Mouse (Mus musculus): ENCODE measurements around the gene Ifih1. TPM values are rescaled to one million over a fixed set of nuclear protein-coding genes. Genes with fewer than 3 reads are reported as not detected.

Gene Ifih1
- 0.61 and 0.90 TPM in 2 replicates for polyA plus RNA-seq (2016; fragmentation: Nextera tagmentation; extraction: Ambion mirVana)

DNA sequence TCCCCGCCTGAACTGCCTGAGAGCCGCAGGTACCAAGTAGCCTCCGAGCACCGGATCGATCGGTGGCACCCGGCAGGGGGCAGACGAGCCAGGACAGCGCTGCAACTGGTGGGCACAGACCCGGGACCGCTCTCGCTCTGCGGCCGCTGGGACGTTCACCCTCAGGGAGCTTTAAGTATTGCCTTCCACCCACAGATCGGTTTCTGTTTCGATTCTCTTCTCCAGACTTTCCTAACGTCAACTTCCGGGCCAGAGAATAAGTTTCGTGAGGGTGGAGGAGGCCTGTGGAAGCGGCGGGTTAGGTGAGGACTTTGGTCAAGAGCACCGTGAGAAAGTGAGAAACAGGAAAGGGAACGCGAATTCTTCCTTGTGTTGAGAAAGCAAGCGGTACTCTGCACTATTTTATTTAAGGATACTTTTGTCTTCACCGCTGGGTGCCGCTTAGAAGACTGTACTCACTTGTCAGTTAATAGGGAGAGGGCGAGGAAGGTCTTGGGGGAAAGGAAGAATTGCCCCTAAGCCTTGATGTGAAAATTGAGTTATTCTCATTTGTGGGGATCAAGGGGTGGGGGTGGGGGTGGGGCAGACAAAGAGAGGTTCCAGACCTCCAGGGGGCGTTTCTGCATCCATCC lies at the start of gene Ifih1:
Gene Ifih1 (minus strand): TSS at position 242 of the 632 bp plus-strand sequence.
- WGBS, result under 1% methylated on average over 30 of the region's 30 CpGs
- Histone ChIP-seq H3K4me3 (peak within 1 kb of the TSS; percentile 61), H3K36me3 (no peaks in the 10 kb centered on the region), H3K27ac (peak within 1 kb of the TSS; percentile 83), H3K4me1 (replicated peaks) (peaks cover 19% of the 10 kb centered on the region), H3K9me3 (no peaks in the 10 kb centered on the region), H3K27me3 (ENCODE audit: insufficient read depth, poor library complexity, severe bottlenecking) (peaks cover 16% of the 10 kb centered on the region; the same call in 1 of the 2 replicates)
- peak; percentile 74 for DNase-seq (ENCODE audit: low spot score)

- Histone ChIP-seq H3K4me3 (no peak overlapping the region), H3K4me1 (replicated peaks) (peaks cover 4% of the 10 kb centered on the region; the same call in 1 of the 2 replicates), H3K9me3 (no peaks in the 10 kb centered on the region), H3K36me3 (no peaks in the 10 kb centered on the region), H3K27me3 (ENCODE audit: insufficient read depth, poor library complexity, severe bottlenecking) (no peaks in the 10 kb centered on the region), H3K27ac (no peak overlapping the region)
- DNase-seq (ENCODE audit: low spot score), result no peak
- 90% methylated on average over 6 of the region's 6 CpGs for WGBS
Measured at GRCm38 (mm10) chr2:62685934-62686333, 39.9 kb upstream of the Ifih1 start.

GRCm38 (mm10) chr2:62684989-62685595 lies 39.0 kb upstream of the Ifih1 start:
- Histone ChIP-seq H3K36me3 (no peaks in the 10 kb centered on the region), H3K4me1 (replicated peaks) (peaks cover 4% of the 10 kb centered on the region; the same call in 1 of the 2 replicates), H3K27ac (no peak overlapping the region), H3K27me3 (ENCODE audit: insufficient read depth, poor library complexity, severe bottlenecking) (no peaks in the 10 kb centered on the region), H3K4me3 (no peak overlapping the region), H3K9me3 (no peaks in the 10 kb centered on the region)
- DNase-seq (ENCODE audit: low spot score), result no peak
- WGBS, result 58% methylated on average over 3 of the region's 3 CpGs

- DNase-seq (ENCODE audit: low spot score), result no peak
- WGBS, result 83% methylated on average over 8 of the region's 8 CpGs
- Histone ChIP-seq H3K27ac (no peak overlapping the region), H3K4me1 (replicated peaks) (peaks cover 4% of the 10 kb centered on the region; the same call in 1 of the 2 replicates), H3K9me3 (no peaks in the 10 kb centered on the region), H3K36me3 (no peaks in the 10 kb centered on the region), H3K4me3 (no peak overlapping the region), H3K27me3 (ENCODE audit: insufficient read depth, poor library complexity, severe bottlenecking) (no peaks in the 10 kb centered on the region)
Measured at GRCm38 (mm10) chr2:62681667-62682066, 35.6 kb upstream of the Ifih1 start.

DNA sequence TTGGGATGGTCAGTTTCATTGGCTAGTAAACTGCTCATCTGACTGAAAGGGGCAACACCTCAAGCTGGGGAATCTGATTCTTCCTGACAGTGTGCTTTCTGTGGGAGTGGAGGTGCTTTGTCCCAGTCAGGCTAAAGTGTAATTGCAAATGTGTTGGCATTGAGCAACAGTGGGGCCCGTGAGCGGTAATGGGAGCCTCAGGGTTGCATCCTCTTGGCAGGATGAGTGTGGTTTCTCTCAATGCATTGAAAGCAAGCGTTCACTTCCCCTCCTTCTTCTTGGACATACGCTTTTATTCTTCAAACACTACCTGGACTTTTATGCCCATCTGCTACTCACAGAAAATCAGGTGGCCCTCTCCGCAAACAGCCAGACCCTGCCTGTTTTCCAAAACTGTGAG lies 26.7 kb upstream of the Ifih1 start:
- no peaks in the 10 kb centered on the region for H3K4me1 ChIP-seq (replicated peaks)
- no peaks in the 10 kb centered on the region for H3K27me3 ChIP-seq (ENCODE audit: insufficient read depth, poor library complexity, severe bottlenecking)
- WGBS, result 93% methylated on average over 5 of the region's 5 CpGs
- no peaks in the 10 kb centered on the region for H3K36me3 ChIP-seq
- no peaks in the 10 kb centered on the region for H3K9me3 ChIP-seq
- DNase-seq (ENCODE audit: low spot score), result no peak
- no peak overlapping the region for H3K27ac ChIP-seq
- H3K4me3 ChIP-seq, result no peak overlapping the region

DNA sequence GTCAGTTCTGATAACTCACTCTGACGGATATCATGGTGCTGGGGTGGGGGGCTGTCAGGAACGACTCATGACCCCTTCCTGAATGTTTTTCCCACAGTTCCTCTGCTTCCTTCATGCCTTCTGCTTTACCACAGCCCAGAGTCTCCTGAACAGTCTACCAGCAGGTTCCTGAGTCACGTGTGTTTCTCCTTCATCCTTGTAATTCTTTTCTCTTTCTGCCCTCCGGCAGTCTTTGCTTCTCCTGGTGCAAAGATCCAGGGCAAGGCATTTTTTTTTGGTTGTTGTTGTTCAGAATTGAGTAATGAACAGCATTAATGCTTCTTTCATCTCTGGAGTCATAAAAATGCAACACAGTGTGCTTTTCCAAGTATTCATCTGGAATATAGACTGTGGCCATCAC lies 24.7 kb upstream of the Ifih1 start:
- no peak overlapping the region for H3K27ac ChIP-seq
- no peaks in the 10 kb centered on the region for H3K27me3 ChIP-seq (ENCODE audit: insufficient read depth, poor library complexity, severe bottlenecking)
- no peaks in the 10 kb centered on the region for H3K36me3 ChIP-seq
- no peaks in the 10 kb centered on the region for H3K9me3 ChIP-seq
- no peak for DNase-seq (ENCODE audit: low spot score)
- no peaks in the 10 kb centered on the region for H3K4me1 ChIP-seq (replicated peaks)
- no peak overlapping the region for H3K4me3 ChIP-seq
- WGBS, result 78% methylated on average over 4 of the region's 4 CpGs

DNA sequence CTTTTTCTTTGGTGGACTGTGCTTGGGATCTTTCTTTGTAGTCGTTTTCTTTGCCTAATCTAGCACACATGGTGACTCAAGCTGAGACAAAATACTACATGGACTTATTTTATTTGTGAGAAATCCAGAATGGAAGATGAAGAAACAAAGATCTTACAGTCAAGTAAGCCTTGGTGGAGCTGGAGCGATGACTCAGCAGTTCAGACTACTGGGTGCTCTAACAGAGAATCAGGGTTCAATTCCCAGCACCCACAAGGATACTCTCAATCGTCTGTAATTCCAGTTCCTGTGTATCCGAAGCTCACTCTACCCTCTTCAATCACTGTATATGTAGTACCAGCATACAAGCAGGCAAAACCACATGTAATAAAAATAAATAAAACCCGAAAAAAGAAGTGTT lies 24.2 kb upstream of the Ifih1 start:
- 85% methylated on average over 5 of the region's 5 CpGs for WGBS
- no peak for DNase-seq (ENCODE audit: low spot score)
- no peaks in the 10 kb centered on the region for H3K4me1 ChIP-seq (replicated peaks)
- no peak overlapping the region for H3K4me3 ChIP-seq
- H3K27ac ChIP-seq, result no peak overlapping the region
- no peaks in the 10 kb centered on the region for H3K36me3 ChIP-seq
- 0 out of 2 replicates have a peak, but pooled peaks cover 4% of the 10 kb centered on the region for H3K27me3 ChIP-seq (ENCODE audit: insufficient read depth, poor library complexity, severe bottlenecking)
- H3K9me3 ChIP-seq, result no peaks in the 10 kb centered on the region

DNA sequence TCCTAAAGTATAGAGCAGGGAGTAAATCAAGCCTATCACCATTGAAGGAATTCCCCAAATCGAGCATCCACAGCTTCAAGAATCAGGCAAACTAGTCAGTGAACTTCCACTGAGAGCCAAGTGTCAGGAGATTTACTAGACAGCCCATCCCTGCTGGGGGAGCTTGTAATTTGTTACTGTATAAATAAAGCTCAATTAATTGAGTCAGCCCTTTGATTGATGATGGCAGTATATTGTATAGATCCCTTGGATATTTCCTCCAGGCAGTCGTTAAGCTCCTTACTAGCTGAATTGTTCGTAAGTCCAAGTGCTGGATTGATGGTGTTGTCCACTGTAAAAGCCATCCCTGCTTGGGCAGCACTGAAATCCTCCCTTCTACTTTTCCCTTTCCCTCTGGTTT lies 23.8 kb upstream of the Ifih1 start:
- H3K9me3 ChIP-seq, result no peaks in the 10 kb centered on the region
- 85% methylated on average over 3 of the region's 3 CpGs for WGBS
- no peak for DNase-seq (ENCODE audit: low spot score)
- H3K27ac ChIP-seq, result no peak overlapping the region
- no peaks in the 10 kb centered on the region for H3K36me3 ChIP-seq
- H3K4me1 ChIP-seq (replicated peaks), result no peaks in the 10 kb centered on the region
- H3K27me3 ChIP-seq (ENCODE audit: insufficient read depth, poor library complexity, severe bottlenecking), result peaks cover 8% of the 10 kb centered on the region
- no peak overlapping the region for H3K4me3 ChIP-seq

DNA sequence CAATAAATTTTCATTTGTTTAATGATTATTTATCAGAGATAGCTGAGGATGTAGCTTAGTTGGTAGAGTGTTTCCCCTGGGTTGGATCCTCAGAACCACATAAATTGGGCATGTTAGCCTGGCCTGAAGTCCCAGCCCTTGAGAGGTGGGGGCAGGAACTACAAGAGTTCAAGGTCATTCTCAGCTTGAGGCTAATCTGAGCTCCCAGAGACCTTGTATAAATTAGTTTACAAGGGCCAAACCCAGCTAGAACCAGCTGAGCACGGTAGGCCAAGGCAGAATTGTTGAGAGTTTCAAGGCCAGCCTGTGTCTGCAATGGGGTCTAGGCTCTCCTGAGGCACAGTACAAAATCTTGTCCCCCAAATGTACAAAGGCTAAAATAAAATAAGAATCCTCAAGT lies 19.5 kb upstream of the Ifih1 start:
- Histone ChIP-seq H3K36me3 (no peaks in the 10 kb centered on the region), H3K27ac (no peak overlapping the region), H3K9me3 (no peaks in the 10 kb centered on the region), H3K4me1 (replicated peaks) (peaks cover 7% of the 10 kb centered on the region; the same call in 1 of the 2 replicates), H3K4me3 (no peak overlapping the region), H3K27me3 (ENCODE audit: insufficient read depth, poor library complexity, severe bottlenecking) (peaks cover 15% of the 10 kb centered on the region)
- DNase-seq (ENCODE audit: low spot score), result no peak
- 50% methylated on average over 1 of the region's 1 CpGs for WGBS

DNA sequence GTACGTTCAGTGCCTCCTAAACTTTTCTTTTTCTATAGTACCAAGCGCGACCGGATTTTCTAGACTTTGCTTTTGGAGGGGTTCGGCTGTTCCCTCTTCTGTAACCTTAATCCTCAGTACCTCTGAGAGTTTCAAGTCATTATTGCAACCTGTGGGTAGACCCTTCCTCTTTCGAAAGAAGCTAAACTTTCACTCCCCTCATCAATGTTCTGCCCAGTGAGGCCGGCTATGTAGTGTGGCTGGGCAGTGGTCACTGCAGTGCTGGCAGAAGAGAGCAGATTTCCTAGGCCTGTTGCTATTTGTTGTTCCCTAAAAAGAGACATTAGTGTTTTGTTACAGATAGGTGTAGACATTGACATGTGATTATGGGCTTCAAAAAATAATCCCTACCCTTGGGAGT lies 18.8 kb upstream of the Ifih1 start:
- no peak for DNase-seq (ENCODE audit: low spot score)
- 67% methylated on average over 7 of the region's 7 CpGs for WGBS
- Histone ChIP-seq H3K27ac (no peak overlapping the region), H3K9me3 (no peaks in the 10 kb centered on the region), H3K36me3 (no peaks in the 10 kb centered on the region), H3K27me3 (ENCODE audit: insufficient read depth, poor library complexity, severe bottlenecking) (peaks cover 15% of the 10 kb centered on the region), H3K4me3 (peak overlapping the region; percentile 72), H3K4me1 (replicated peaks) (peaks cover 7% of the 10 kb centered on the region; the same call in 1 of the 2 replicates)

GRCm38 (mm10) chr2:62664135-62664670 lies 18.1 kb upstream of the Ifih1 start, which contains the start of gene Gca:
Gca (plus strand) TSS chr2:62664285.
- DNase-seq (ENCODE audit: low spot score), result peak; percentile 83
- peaks cover 15% of the 10 kb centered on the region for H3K27me3 ChIP-seq (ENCODE audit: insufficient read depth, poor library complexity, severe bottlenecking)
- under 1% methylated on average over 43 of the region's 43 CpGs for WGBS

DNA sequence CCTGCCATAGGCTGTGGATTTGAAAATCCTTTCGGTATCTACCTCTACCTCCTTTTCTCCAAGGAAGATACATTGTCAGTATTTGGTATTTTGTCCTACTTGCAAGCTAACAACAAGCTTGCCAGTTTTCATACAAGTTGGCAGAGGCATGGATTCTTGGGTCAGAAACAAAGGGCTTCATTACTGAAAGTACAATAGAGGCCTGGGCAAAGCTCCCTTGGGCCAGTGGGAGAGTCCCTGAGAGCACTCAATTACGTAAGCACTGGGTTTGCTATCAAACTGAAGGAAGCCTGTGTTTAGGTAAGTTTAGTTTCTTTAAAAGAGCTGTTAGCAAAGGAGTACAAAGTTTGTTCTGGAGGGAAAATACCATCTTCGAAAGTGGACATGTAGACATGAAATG lies 16.5 kb upstream of the Ifih1 start:
- DNase-seq (ENCODE audit: low spot score), result no peak
- 86% methylated on average over 3 of the region's 3 CpGs for WGBS
- H3K27ac ChIP-seq, result no peak overlapping the region

More at GRCm38 (mm10) chr2:62664135-62664670, 18.1 kb upstream of the Ifih1 start, which contains the start of gene Gca:
- Histone ChIP-seq H3K9me3 (no peaks in the 10 kb centered on the region), H3K36me3 (no peaks in the 10 kb centered on the region), H3K4me3 (peak within 1 kb of the TSS; percentile 72), H3K4me1 (replicated peaks) (peaks cover 7% of the 10 kb centered on the region; the same call in 1 of the 2 replicates), H3K27ac (peak within 1 kb of the TSS; percentile 71)

GRCm38 (mm10) chr2:62660565-62660964 lies 14.5 kb upstream of the Ifih1 start:
- WGBS, result 53% methylated on average over 6 of the region's 6 CpGs
- Histone ChIP-seq H3K9me3 (no peaks in the 10 kb centered on the region), H3K36me3 (no peaks in the 10 kb centered on the region), H3K4me1 (replicated peaks) (peaks cover 7% of the 10 kb centered on the region; the same call in 1 of the 2 replicates), H3K27me3 (ENCODE audit: insufficient read depth, poor library complexity, severe bottlenecking) (peaks cover 14% of the 10 kb centered on the region), H3K4me3 (no peak overlapping the region), H3K27ac (no peak overlapping the region)
- no peak for DNase-seq (ENCODE audit: low spot score)

More for the DNA sequence above, 16.5 kb upstream of the Ifih1 start:
- Histone ChIP-seq H3K9me3 (no peaks in the 10 kb centered on the region), H3K4me1 (replicated peaks) (peaks cover 7% of the 10 kb centered on the region; the same call in 1 of the 2 replicates), H3K4me3 (no peak overlapping the region), H3K36me3 (no peaks in the 10 kb centered on the region), H3K27me3 (ENCODE audit: insufficient read depth, poor library complexity, severe bottlenecking) (peaks cover 15% of the 10 kb centered on the region)

All from hindbrain, embryonic 10.5 days (tissue).